Mouse (Mus musculus) NIH3T3 (cell line): ENCODE results near the gene Isy1.

Source experiments
- DNase-seq: peaks from one replicate; pipeline ENCODE4 v3.0.0-alpha.2; 2012; ENCODE audit warnings: low read depth

Isy1 gene

GRCm38 (mm10) chr6:87802462-87802861 is 36.1 kb downstream of the Isy1 start:
- DNase-seq: no peak

GRCm38 (mm10) chr6:87799576-87799975 is 39.0 kb downstream of the Isy1 start:
- no peak for DNase-seq

- no peak for DNase-seq
Measured at GRCm38 (mm10) chr6:87797321-87797720, 41.3 kb downstream of the Isy1 start.

GRCm38 (mm10) chr6:87796251-87796880 is 42.2 kb downstream of the Isy1 start:
- no peak for DNase-seq

GRCm38 (mm10) chr6:87795385-87796150 is 43.0 kb downstream of the Isy1 start:
- DNase-seq: no peak

- DNase-seq: no peak
Measured at GRCm38 (mm10) chr6:87793821-87794510, 44.6 kb downstream of the Isy1 start.

GRCm38 (mm10) chr6:87791826-87792225 is 46.8 kb downstream of the Isy1 start:
- DNase-seq: no peak

- no peak for DNase-seq
Measured at GRCm38 (mm10) chr6:87790779-87791480, 47.7 kb downstream of the Isy1 start.

- no peak for DNase-seq
Measured at GRCm38 (mm10) chr6:87789791-87790190, 48.8 kb downstream of the Isy1 start.

- DNase-seq: peak; percentile 52
Measured at GRCm38 (mm10) chr6:87788896-87789587, 49.6 kb downstream of the Isy1 start.

- DNase-seq: no peak
Measured at GRCm38 (mm10) chr6:87788266-87788895, 50.2 kb downstream of the Isy1 start.

GRCm38 (mm10) chr6:87787108-87787890 is 51.3 kb downstream of the Isy1 start:
- no peak for DNase-seq

- DNase-seq: no peak
Measured at GRCm38 (mm10) chr6:87786621-87787020, 52.0 kb downstream of the Isy1 start.

- no peak for DNase-seq
Measured at GRCm38 (mm10) chr6:87784033-87784432, 54.6 kb downstream of the Isy1 start.

- no peak for DNase-seq
Measured at GRCm38 (mm10) chr6:87780546-87781301, 57.9 kb downstream of the Isy1 start.

GRCm38 (mm10) chr6:87779174-87780165 is 59.1 kb downstream of the Isy1 start:
- DNase-seq: peak; percentile 59

- no peak for DNase-seq
Measured at GRCm38 (mm10) chr6:87778294-87779173, 60.1 kb downstream of the Isy1 start.
